Mouse (Mus musculus) hindbrain, embryonic 10.5 days (tissue): Measurements from ENCODE around the gene Pde9a. TPM values are rescaled to one million over a fixed set of nuclear protein-coding genes. Genes with fewer than 3 reads are reported as not detected.

Source experiments
- DNase-seq: peaks from one replicate; pipeline ENCODE4 v3.0.0-alpha.2; 2017; ENCODE audit warnings: low spot score
- H3K27ac ChIP-seq: fragments of 300-500 bp; sonication (generic); 2 replicates; pipeline ENCODE4 v1.5.1; 2016; ENCODE audit warnings: mild to moderate bottlenecking, moderate library complexity
- H3K27me3 ChIP-seq: fragments of 300-500 bp; sonication (generic); 2 replicates; pipeline ENCODE4 v1.6.1; 2016; ENCODE audit warnings: mild to moderate bottlenecking; ENCODE audit not compliant: poor library complexity, insufficient read depth, severe bottlenecking
- H3K36me3 ChIP-seq: fragments of 300-500 bp; sonication (generic); 2 replicates; pipeline ENCODE4 v1.6.1; 2016; ENCODE audit warnings: mild to moderate bottlenecking, moderate library complexity
- H3K4me1 ChIP-seq: fragments of 300-500 bp; sonication (generic); replicated peaks from 2 replicates; pipeline ENCODE4 v1.6.1; 2016; ENCODE audit warnings: mild to moderate bottlenecking
- H3K4me3 ChIP-seq: fragments of 300-500 bp; sonication (generic); 2 replicates; pipeline ENCODE4 v1.5.1; 2016; ENCODE audit warnings: mild to moderate bottlenecking, moderate library complexity
- H3K9me3 ChIP-seq: fragments of 300-500 bp; sonication (generic); 2 replicates; pipeline ENCODE4 v1.6.1; 2016; ENCODE audit warnings: mild to moderate bottlenecking, moderate library complexity
- WGBS: fragments of 180-500 bp; shearing (Covaris S2); methylation state at CpG from one replicate; pipeline ENCODE4 v1.1.7; 2016; 5-methylcytosine and 5-hydroxymethylcytosine counted together
- polyA plus RNA-seq: library from polyadenylated mRNA; unstranded; fragments of >200 nt; fragmentation: Nextera tagmentation; extraction: Ambion mirVana; gene quantifications from 2 replicates; pipeline ENCODE4 v1.2.1, GENCODE M21; 2016

Pde9a gene
- polyA plus RNA-seq, 1 experiment from 2014 or later: 19.9 TPM

GRCm38 (mm10) chr17:31514696-31515095, 128.7 kb downstream of the Pde9a start:
- Histone ChIP-seq H3K4me3 (no peak overlapping the region), H3K9me3 (no peaks in the 10 kb centered on the region), H3K4me1 (peaks cover 23% of the 10 kb centered on the region), H3K36me3 (peaks cover 8% of the 10 kb centered on the region), H3K27ac (no peak overlapping the region), H3K27me3 (no peaks in the 10 kb centered on the region; the same call in 1 of the 2 replicates)
- no peak for DNase-seq
- 70% methylated on average over 1 of the region's 1 CpGs for WGBS

GRCm38 (mm10) chr17:31519344-31519945, 133.4 kb downstream of the Pde9a start:
- H3K9me3 ChIP-seq: no peaks in the 10 kb centered on the region
- no peak for DNase-seq
- H3K27ac ChIP-seq: peak overlapping the region; percentile 87
- peaks cover 18% of the 10 kb centered on the region for H3K36me3 ChIP-seq
- H3K4me3 ChIP-seq: peak overlapping the region; percentile 77
- WGBS: 4% methylated on average over 7 of the region's 7 CpGs
- H3K4me1 ChIP-seq: peaks cover 24% of the 10 kb centered on the region
- H3K27me3 ChIP-seq: no peaks in the 10 kb centered on the region; the same call in 1 of the 2 replicates

- WGBS: under 1% methylated on average over 45 of the region's 45 CpGs
- H3K36me3 ChIP-seq: peaks cover 24% of the 10 kb centered on the region
- DNase-seq: peak; percentile 97
- no peaks in the 10 kb centered on the region; the same call in 1 of the 2 replicates for H3K27me3 ChIP-seq
- no peaks in the 10 kb centered on the region for H3K9me3 ChIP-seq
- H3K4me1 ChIP-seq: peaks cover 23% of the 10 kb centered on the region
- H3K4me3 ChIP-seq: peak within 1 kb of the TSS; percentile 77
- H3K27ac ChIP-seq: peak within 1 kb of the TSS; percentile 87
Measured at GRCm38 (mm10) chr17:31519946-31520838, 134.2 kb downstream of the Pde9a start, which contains the start of the genes Wdr4 and Ndufv3. Wdr4 (minus strand) TSS chr17:31519980. Ndufv3 (plus strand) TSS chr17:31520115.

GRCm38 (mm10) chr17:31520895-31521294, 134.9 kb downstream of the Pde9a start:
- no peaks in the 10 kb centered on the region; the same call in 1 of the 2 replicates for H3K27me3 ChIP-seq
- WGBS: 21% methylated on average over 3 of the region's 3 CpGs
- no peak for DNase-seq
- peaks cover 31% of the 10 kb centered on the region for H3K36me3 ChIP-seq
- H3K4me3 ChIP-seq: peak overlapping the region; percentile 77
- H3K9me3 ChIP-seq: no peaks in the 10 kb centered on the region
- H3K4me1 ChIP-seq: peaks cover 22% of the 10 kb centered on the region
- H3K27ac ChIP-seq: no peak overlapping the region

GRCm38 (mm10) chr17:31521948-31522347, 135.9 kb downstream of the Pde9a start:
- WGBS: 88% methylated on average over 6 of the region's 6 CpGs
- H3K4me1 ChIP-seq: peaks cover 22% of the 10 kb centered on the region
- no peak for DNase-seq
- H3K36me3 ChIP-seq: peaks cover 38% of the 10 kb centered on the region
- no peak overlapping the region for H3K4me3 ChIP-seq
- H3K9me3 ChIP-seq: no peaks in the 10 kb centered on the region
- H3K27ac ChIP-seq: no peak overlapping the region
- no peaks in the 10 kb centered on the region; the same call in 1 of the 2 replicates for H3K27me3 ChIP-seq

- no peaks in the 10 kb centered on the region for H3K27me3 ChIP-seq
- no peak for DNase-seq
- H3K36me3 ChIP-seq: peaks cover 66% of the 10 kb centered on the region
- H3K4me3 ChIP-seq: no peak overlapping the region
- no peaks in the 10 kb centered on the region for H3K9me3 ChIP-seq
- 95% methylated on average over 4 of the region's 4 CpGs for WGBS
- no peak overlapping the region for H3K27ac ChIP-seq
- peaks cover 19% of the 10 kb centered on the region for H3K4me1 ChIP-seq
Measured at GRCm38 (mm10) chr17:31525114-31525513, 139.1 kb downstream of the Pde9a start.

- H3K36me3 ChIP-seq: peaks cover 70% of the 10 kb centered on the region
- H3K4me3 ChIP-seq: no peak overlapping the region
- peaks cover 12% of the 10 kb centered on the region for H3K4me1 ChIP-seq
- H3K27ac ChIP-seq: no peak overlapping the region
- H3K9me3 ChIP-seq: no peaks in the 10 kb centered on the region
- DNase-seq: no peak
- 98% methylated on average over 3 of the region's 3 CpGs for WGBS
- H3K27me3 ChIP-seq: no peaks in the 10 kb centered on the region
Measured at GRCm38 (mm10) chr17:31525816-31526215, 139.8 kb downstream of the Pde9a start.

Other genes with a start within 250 kb of the Pde9a start
- not detected in 2 replicates for gene Tff2, start 241.9 kb upstream of the Pde9a start, polyA plus RNA-seq
- not detected in 2 replicates for gene Tff1, start 220.9 kb upstream of the Pde9a start, polyA plus RNA-seq
- gene Tmprss3, start 187.2 kb upstream of the Pde9a start, polyA plus RNA-seq: 0.06 TPM in 1 of 2 replicates, not detected in the other
- 0.14 and 0.61 TPM in 2 replicates for gene Ubash3a, start 178.3 kb upstream of the Pde9a start, polyA plus RNA-seq
- gene Rsph1, start 108.8 kb upstream of the Pde9a start, polyA plus RNA-seq: 4.1 and 7.7 TPM in 2 replicates
- 9.0 and 17.3 TPM in 2 replicates for gene Slc37a1, start 99.4 kb upstream of the Pde9a start, polyA plus RNA-seq
- gene Wdr4, start 133.8 kb downstream of the Pde9a start, polyA plus RNA-seq: 60.8 and 68.0 TPM in 2 replicates
- gene Ndufv3, start 133.9 kb downstream of the Pde9a start, polyA plus RNA-seq: 261 and 297 TPM in 2 replicates
- gene Pknox1, start 178.5 kb downstream of the Pde9a start, polyA plus RNA-seq: 21.1 and 24.8 TPM in 2 replicates